Mouse (Mus musculus) CD4-positive, CD25-positive, alpha-beta regulatory T cell, adult 4 months (primary cell): ENCODE results near the gene Dcaf8. TPM values are rescaled to one million over a fixed set of nuclear protein-coding genes. Genes with fewer than 3 reads are reported as not detected.

Experiments
- ATAC-seq: one replicate; pipeline ENCODE4 v1.8.0; 2017
- polyA plus RNA-seq, 2 experiments: library from polyadenylated mRNA; unstranded; fragments of 100-300 nt; shearing (Covaris generic); gene quantifications; one replicate each; pipeline ENCODE4 v1.2.1; 2017

Dcaf8 gene
- polyA plus RNA-seq, 2 experiments from 2014 or later, result 76.5 to 132 TPM

- ATAC-seq, result peak; percentile 43
Observed at GRCm38 (mm10) chr1:172197146-172197545, 49.3 kb downstream of the Dcaf8 start.

- no peak for ATAC-seq
Observed at GRCm38 (mm10) chr1:172197851-172198250, 50.0 kb downstream of the Dcaf8 start.

GRCm38 (mm10) chr1:172198316-172198715, 50.4 kb downstream of the Dcaf8 start:
- ATAC-seq, result no peak

- no peak for ATAC-seq
Observed at GRCm38 (mm10) chr1:172198996-172199395, 51.1 kb downstream of the Dcaf8 start.

GRCm38 (mm10) chr1:172200161-172200560, 52.3 kb downstream of the Dcaf8 start:
- ATAC-seq, result no peak

- no peak for ATAC-seq
Observed at GRCm38 (mm10) chr1:172200871-172201447, 53.1 kb downstream of the Dcaf8 start.

- ATAC-seq, result no peak
Observed at GRCm38 (mm10) chr1:172201967-172202880, 54.3 kb downstream of the Dcaf8 start.

GRCm38 (mm10) chr1:172202894-172203522, 55.1 kb downstream of the Dcaf8 start:
- ATAC-seq, result no peak

- no peak for ATAC-seq
Observed at GRCm38 (mm10) chr1:172203566-172203965, 55.7 kb downstream of the Dcaf8 start.

GRCm38 (mm10) chr1:172204033-172204813, 56.3 kb downstream of the Dcaf8 start:
- no peak for ATAC-seq

GRCm38 (mm10) chr1:172204814-172205740, 57.2 kb downstream of the Dcaf8 start:
- no peak for ATAC-seq

GRCm38 (mm10) chr1:172205741-172206087, 57.8 kb downstream of the Dcaf8 start:
- peak; percentile 87 for ATAC-seq

GRCm38 (mm10) chr1:172206141-172206917, 58.4 kb downstream of the Dcaf8 start, which contains the start of gene Pea15a:
TSS of gene Pea15a (minus strand) at chr1:172206804.
- ATAC-seq, result peak; percentile 69

GRCm38 (mm10) chr1:172207111-172207584, 59.3 kb downstream of the Dcaf8 start:
- no peak for ATAC-seq

- no peak for ATAC-seq
Observed at GRCm38 (mm10) chr1:172212776-172213175, 64.9 kb downstream of the Dcaf8 start.

- ATAC-seq, result no peak
Observed at GRCm38 (mm10) chr1:172213771-172214170, 65.9 kb downstream of the Dcaf8 start.

GRCm38 (mm10) chr1:172214748-172215147, 66.9 kb downstream of the Dcaf8 start:
- no peak for ATAC-seq

GRCm38 (mm10) chr1:172217148-172217547, 69.3 kb downstream of the Dcaf8 start:
- ATAC-seq, result peak; percentile 96

GRCm38 (mm10) chr1:172218164-172218910, 70.5 kb downstream of the Dcaf8 start:
- no peak for ATAC-seq
